Mouse (Mus musculus): ENCODE measurements around the gene 4933434E20Rik.

DNA sequence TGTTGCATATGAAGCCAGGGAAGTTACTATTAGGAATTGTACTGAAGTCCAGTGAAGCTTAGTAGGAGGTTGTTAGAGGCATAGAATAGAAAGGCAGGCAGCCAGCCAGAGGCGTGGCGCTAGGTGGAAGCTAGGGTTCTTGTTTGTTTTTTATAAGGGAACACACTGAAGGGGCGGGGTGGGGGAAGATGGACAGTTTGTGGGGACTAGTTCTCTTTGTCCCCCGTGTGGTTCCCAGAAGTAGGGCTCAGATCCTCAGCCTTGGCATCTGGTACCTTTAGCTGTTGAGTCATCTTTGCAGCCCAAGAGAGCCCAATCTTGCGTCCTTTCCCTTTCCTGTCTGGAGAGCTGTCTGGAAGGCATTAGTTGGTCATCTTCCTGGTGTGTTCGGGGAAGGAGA lies 33.8 kb downstream of the 4933434E20Rik start:
- TF ChIP-seq CTCF (IDR thresholded peaks at IDR 0.05; ENCODE audit: low read depth), result no peak
- TF ChIP-seq EP300 (optimal IDR thresholded peaks at IDR 0.05), result no peak
